Mouse (Mus musculus): ENCODE measurements around the gene Klk1b3.

GRCm38 (mm10) chr7:44247971-44248370 is 50.0 kb downstream of the Klk1b3 start:
- TF ChIP-seq CTCF (conservative IDR thresholded peaks at IDR 0.05; ENCODE audit: low read length) = no peak
- no peak for TF ChIP-seq NANOG (IDR thresholded peaks at IDR 0.05; ENCODE audit: borderline replicate concordance, low read length)
